Mouse (Mus musculus) hematopoietic stem cell, adult 5-6 weeks (primary cell): ENCODE measurements around the gene Rgma. TPM values are rescaled to one million over a fixed set of nuclear protein-coding genes. Genes with fewer than 3 reads are reported as not detected.

ENCODE experiments used
- ATAC-seq, 2 experiments: fragments of 125-278 bp in 1 of 2; replicated peaks in 1 of 2; 2 replicates each; pipeline ENCODE4 v1.8.0; 2016 to 2017; ENCODE audit warnings: inconsistent platforms in 2 of 2, mild to moderate bottlenecking in 2 of 2, moderate number of reproducible peaks in 2 of 2, low read depth in 1 of 2, moderate TSS enrichment in 1 of 2; ENCODE audit not compliant: low FRiP score in 2 of 2, poor library complexity in 2 of 2, severe bottlenecking in 2 of 2, insufficient read depth in 1 of 2, low TSS enrichment in 1 of 2
- total RNA-seq: library from RNA; stranded (forward); fragments of 172-1452, 232-1000 nt; gene quantifications from 2 replicates; pipeline ENCODE4 v1.2.3, GENCODE M21; 2017

Gene Rgma
- total RNA-seq, 1 experiment from 2014 or later: not detected

DNA sequence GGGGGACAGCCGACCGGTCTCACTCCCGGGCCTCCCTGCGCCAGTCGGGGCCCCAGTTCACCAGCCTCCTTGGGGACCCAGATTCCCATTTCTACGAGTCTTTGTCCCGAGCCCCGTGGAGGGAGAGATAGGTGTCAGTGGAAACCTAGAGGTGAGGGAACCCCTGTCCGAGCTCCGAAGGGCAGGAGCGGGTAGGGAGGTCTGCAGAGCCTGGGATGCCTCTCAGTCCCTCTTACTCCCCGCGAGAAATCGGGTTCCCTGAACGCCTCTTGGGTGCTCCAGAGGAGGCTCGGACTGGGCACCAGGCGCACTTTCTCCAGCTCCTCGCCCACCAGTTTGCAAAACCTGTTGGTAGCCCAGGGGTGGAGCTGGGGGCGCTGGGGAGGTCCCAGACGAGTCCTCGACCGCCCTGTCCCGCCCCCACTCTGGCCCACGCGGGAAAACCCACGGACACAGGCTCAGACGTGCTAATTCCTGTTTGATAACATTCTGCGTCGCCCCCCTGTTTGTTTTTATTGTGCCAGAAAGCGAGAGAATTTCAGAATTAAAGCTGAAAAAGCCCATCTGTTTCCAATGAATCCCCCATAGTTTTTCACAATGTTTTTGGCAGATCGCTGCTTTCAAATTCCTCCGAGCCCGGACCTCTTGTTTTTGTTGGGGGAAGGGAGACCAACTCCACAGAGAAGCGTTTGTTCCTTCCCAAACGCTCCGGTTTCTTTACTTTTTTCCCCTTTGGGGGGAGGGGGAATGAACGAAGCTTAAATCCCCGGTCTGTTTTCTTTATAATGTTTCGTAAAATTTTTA, 16.4 kb downstream of the Rgma start:
- ATAC-seq: peak in 1 of 2 experiments; percentile 11; a peak in 1 of 4 replicates

GRCm38 (mm10) chr7:73392359-73392758, 17.1 kb downstream of the Rgma start:
- no peak for ATAC-seq

DNA sequence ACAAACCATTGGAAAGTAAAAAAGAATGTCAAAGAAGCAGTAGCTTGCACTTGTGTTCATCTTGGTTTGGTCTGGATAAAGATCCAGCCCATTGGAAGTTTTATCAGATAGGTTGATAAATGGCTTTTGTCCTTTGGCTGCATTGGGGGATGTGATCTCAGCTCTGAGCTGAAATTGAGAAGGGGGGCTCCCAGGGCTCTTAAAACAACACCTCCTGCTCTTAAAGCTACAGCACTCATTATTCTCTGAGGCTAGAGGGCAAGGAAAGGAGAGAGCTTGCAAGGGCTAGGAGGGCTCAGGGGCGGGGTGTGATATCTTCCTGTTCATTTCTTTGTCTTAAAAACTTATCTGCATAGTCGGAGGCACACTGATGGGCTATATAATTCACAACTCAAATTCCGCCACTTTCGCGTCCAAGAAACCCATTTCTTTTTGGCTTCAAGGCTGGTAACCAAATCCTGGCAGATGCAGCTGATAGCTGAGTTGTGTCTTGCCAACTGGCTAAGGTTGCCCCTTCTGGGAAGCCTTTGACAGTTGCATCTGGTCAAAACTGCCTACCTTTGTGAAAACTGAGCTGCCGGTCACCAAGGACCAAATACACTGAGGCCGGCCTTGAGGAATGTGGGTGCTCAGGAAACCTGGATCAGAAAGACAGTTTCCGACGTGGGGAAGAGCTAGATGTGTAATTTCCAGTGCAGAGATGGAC, 18.2 kb downstream of the Rgma start:
- ATAC-seq: no peak

DNA sequence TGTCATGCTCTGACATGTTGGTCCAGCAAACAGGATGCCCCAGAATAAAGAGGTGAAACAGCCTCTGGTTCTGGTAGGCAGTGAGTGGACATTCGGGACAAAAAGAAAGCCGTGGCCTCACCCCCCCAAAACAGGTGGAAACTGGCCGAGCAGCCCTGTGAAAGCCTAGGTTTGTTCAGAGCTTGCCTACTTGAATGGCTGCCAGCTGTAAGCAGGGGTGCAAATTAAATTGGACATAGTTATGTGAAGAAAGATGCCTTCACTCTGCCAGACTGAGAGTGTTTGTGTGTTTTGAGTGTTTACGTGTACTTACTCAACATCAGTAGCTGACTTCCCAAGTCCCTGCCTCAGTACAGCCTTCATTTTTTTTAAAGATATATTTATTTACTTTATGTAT, 18.7 kb downstream of the Rgma start:
- no peak for ATAC-seq

DNA sequence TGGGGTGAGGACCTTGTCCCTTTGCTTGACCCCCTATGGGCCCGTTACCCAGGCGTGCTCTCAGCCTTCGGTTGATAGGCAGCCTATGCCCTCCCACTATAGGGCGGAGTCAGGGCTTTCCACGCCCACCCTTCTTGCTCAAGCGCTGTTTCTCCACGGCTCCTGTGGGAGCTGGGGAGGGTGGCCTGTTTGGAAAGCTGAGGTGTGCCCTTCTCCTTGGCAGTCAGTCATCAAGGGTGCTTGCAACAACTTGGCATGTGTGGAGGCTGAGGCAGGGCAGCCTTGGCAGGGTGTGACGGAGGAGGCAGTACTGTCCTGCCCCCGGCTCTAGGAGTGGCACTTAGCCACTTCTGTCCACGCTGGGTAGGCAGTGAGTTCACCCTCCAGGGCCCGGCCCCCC, 23.0 kb downstream of the Rgma start:
- ATAC-seq: peak; percentile 33 to 47; a peak in 1 of 4 replicates

GRCm38 (mm10) chr7:73398806-73399442, 23.6 kb downstream of the Rgma start:
- no peak for ATAC-seq

DNA sequence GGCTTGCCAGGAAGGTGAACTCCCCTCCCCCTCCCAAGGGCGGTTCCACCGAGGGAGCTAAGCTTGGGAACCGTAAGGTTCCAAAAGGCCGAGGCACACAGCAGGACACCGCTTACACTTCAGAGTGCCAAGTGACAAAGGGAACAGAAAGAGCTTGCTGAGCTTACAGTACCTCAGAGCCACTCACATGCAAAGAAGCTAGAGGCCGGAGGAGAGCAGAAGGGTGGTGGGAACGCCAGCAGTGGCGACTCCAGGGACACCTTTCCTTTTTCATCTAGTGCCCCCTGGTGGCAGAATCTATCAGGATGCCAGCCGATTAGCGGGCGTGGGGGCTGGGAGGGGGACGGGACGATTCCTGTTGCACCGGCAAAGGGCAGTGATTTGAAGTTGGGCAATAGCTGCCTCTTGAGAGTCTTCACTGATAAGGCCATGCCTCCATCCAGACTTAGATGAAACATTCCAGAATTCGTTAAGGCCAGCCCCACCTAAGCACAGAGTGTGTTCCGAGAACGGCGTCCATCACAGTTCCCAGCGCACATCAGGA, 24.3 kb downstream of the Rgma start:
- ATAC-seq: peak; percentile 24 to 62; a peak in 3 of 4 replicates

- ATAC-seq: no peak
These were observed 25.0 kb downstream of the Rgma start for GRCm38 (mm10) chr7:73400051-73400916.

DNA sequence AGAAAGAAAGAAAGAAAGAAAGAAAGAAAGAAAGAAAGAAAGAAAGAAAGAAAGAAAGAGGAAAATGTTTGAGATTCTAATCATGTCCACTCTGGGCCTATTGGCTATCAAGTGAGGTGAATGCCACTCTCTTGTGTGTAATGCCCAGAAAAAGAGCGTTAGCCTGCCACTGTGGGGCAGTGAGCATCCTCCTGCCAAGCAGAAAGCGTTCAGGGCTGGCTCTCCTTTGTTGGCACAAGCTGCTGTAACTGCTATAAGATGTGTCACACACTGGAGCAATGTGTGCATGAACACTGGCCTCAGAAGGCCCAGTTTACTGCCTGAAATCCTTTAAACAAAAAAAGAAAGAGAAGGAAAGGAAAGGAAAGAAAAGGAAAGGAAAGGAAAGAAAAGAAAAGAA, 26.8 kb downstream of the Rgma start:
- ATAC-seq: no peak

DNA sequence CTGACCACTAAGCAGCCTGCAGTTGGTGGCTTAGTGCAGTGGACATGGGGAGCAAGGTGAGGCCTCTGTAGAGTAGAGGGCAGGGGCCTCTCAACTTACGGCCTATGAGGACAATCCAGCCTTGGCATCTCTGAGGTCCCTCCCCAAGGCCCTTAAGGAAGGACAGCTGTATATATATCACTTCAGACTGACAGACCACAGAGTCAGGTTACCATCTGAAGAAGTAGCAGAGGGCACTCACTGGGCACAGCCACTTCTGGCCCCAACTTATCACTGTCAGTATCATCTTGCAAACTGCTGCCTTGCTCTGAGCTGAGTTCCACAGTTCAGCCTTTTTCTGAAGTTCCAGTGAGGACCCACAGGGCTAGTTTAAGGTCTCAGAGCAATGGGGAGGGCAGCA, 27.4 kb downstream of the Rgma start:
- no peak for ATAC-seq

GRCm38 (mm10) chr7:73403538-73403937, 28.2 kb downstream of the Rgma start:
- ATAC-seq: no peak

DNA sequence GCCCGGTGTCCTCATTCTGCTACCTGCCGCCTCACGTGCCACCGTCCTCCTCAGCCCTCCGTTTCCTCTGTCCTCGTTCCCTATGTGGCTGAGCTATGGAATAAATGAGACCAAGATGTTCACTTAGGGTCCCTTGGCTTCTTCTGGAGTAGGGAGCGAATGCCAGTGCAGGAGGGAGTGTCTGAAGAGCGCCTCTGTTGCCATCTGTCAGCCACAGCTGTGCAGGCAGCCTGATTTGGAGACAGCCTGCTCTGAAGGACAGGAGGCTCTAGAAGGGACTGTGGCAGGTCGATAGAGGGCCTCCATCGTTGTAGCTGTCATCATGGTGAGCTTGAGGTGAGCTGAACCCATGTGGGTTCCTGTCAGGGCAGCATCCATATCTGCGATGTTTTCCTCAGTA, 30.2 kb downstream of the Rgma start:
- no peak for ATAC-seq

DNA sequence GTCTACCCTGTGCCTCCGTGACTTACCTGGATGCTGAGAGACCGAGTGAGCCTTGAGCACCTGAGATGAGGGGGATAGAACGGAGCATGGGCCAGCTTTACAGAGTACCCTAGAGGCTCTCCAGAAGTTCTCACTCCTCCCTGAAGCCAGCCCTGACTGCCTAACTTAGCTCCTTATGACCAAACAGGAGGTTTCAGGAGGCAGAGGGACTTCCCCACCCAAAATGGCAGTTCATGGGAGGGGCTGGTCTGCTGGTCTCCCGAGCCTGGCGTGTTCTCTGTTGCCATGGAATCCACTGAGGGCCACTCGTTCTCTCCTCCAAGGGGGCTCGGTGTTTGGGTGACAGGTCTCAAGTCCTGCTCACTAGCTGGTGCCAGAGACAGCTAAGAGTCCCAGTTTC, 36.2 kb downstream of the Rgma start:
- no peak for ATAC-seq

- ATAC-seq: no peak
These were observed 36.7 kb downstream of the Rgma start for GRCm38 (mm10) chr7:73411986-73412385.

DNA sequence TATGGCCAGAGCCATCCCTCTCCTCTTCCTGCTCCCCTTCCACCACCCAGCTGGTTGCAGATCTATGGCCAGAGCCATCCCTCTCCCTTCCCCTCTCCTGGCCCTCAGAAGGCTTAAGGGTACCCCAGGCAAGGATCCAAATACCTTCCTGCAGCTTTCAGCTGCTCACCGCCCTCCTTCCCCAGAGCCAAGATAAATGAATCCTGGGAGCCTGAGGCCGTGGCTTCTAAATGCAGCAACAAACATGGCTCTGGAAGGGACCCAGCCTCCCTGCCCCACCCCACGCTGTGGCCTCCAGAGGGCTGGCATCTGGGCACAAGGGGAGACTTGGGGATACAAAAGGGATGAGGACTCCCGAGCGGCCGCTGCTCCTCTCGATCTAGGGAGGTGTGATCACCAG, 37.1 kb downstream of the Rgma start:
- no peak for ATAC-seq

DNA sequence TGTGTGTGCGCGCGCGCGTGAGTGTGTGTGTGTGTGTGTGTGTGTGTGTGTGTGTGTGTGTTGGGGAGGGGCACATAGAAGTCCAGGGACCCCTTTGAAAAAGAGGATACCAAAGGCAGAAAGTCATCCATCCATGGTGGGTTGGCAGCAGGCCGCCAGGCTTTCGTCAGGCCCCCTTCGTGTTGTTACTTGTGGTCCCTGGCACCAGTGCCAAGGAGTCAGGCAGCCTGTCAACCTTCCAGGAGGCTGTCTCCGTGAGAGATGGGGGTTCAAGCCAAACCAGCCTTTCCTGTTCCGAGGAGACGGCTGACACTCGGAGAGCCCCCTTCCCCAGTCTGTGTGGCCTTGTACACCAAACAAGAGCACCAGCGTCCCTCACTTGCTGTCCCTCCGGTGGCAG, 38.9 kb downstream of the Rgma start:
- no peak for ATAC-seq

DNA sequence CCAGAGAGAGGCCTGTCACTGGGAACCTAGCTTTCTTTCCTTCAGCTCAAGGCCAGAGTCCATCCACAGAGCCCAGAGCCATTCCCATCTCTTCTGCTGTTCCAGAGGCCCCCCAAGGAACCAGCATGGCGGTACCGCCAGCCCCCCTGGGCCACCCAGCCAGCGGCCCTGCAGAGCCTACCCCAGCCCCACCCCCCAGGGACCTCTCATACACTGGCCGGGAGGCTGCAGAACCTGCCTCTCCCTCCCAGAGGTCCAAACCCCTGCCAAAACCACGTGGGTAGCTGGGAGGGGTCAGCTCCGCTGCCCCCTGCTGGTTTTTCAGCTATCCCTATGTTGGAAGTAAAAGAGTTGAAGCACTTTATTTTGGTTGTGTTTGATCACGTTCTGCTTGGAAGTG, 44.1 kb downstream of the Rgma start:
- ATAC-seq: no peak
